Mouse (Mus musculus) kidney, postnatal 36 days (tissue): ENCODE data around the gene Zfp672.
"Not testable (repeated sequence)": the region's sequence is repeated elsewhere in the genome, so short reads cannot be mapped to it uniquely, and the experiment has no call there.

Experiments
- DNase-seq, 2 experiments: peaks; one replicate each; pipeline ENCODE4 v3.0.0; 2021 to 2022; ENCODE audit warnings: mixed read lengths in 2 of 2

Zfp672 gene

GRCm38 (mm10) chr11:58330276-58331148, at the start of gene Zfp672, which contains the start of gene Sh3bp5l:
Gene Zfp672, minus strand, starts transcription at chr11:58330339.
Gene Sh3bp5l, plus strand, starts transcription at chr11:58330724.
- peak; percentile 94 to 95 for DNase-seq

- DNase-seq, result no peak
These were observed 49.4 kb upstream of the Zfp672 start for GRCm38 (mm10) chr11:58379516-58379915.

- no peak for DNase-seq
These were observed 48.7 kb upstream of the Zfp672 start, which contains the start of gene Lypd8 for GRCm38 (mm10) chr11:58378763-58379278. Gene Lypd8, plus strand, starts transcription at chr11:58379043.

- DNase-seq, result no peak
These were observed 47.5 kb upstream of the Zfp672 start for GRCm38 (mm10) chr11:58377686-58378085.

- DNase-seq, result no peak
These were observed 47.1 kb upstream of the Zfp672 start for GRCm38 (mm10) chr11:58377273-58377672.

GRCm38 (mm10) chr11:58366191-58366590, 36.1 kb upstream of the Zfp672 start:
- not testable (repeated sequence) for DNase-seq

GRCm38 (mm10) chr11:58364454-58364853, 34.3 kb upstream of the Zfp672 start:
- DNase-seq, result no peak

- DNase-seq, result not testable (repeated sequence)
These were observed 32.4 kb upstream of the Zfp672 start for GRCm38 (mm10) chr11:58362562-58362961.

- DNase-seq, result peak; percentile 15 to 47
These were observed 27.9 kb upstream of the Zfp672 start for GRCm38 (mm10) chr11:58357844-58358534.

GRCm38 (mm10) chr11:58357042-58357441, 26.9 kb upstream of the Zfp672 start:
- no peak for DNase-seq

- no peak for DNase-seq
These were observed 24.8 kb upstream of the Zfp672 start for GRCm38 (mm10) chr11:58354927-58355326.

- DNase-seq, result no peak
These were observed 24.3 kb upstream of the Zfp672 start for GRCm38 (mm10) chr11:58354476-58354875.

- DNase-seq, result no peak
These were observed 23.6 kb upstream of the Zfp672 start for GRCm38 (mm10) chr11:58353709-58354108.

- DNase-seq, result peak in 1 of 2 experiments; percentile 31
These were observed 22.8 kb upstream of the Zfp672 start for GRCm38 (mm10) chr11:58352681-58353548.

GRCm38 (mm10) chr11:58351179-58351578, 21.0 kb upstream of the Zfp672 start:
- DNase-seq, result no peak

- peak in 1 of 2 experiments; percentile 17 for DNase-seq
These were observed 20.5 kb upstream of the Zfp672 start for GRCm38 (mm10) chr11:58350628-58351027.

GRCm38 (mm10) chr11:58346745-58347144, 16.6 kb upstream of the Zfp672 start:
- no peak for DNase-seq

GRCm38 (mm10) chr11:58334746-58335145, 4.6 kb upstream of the Zfp672 start:
- peak; percentile 84 to 87 for DNase-seq

GRCm38 (mm10) chr11:58331546-58331945, 1.4 kb upstream of the Zfp672 start:
- DNase-seq, result no peak

GRCm38 (mm10) chr11:58331149-58331495, 983 bp upstream of the Zfp672 start:
- DNase-seq, result no peak

GRCm38 (mm10) chr11:58329906-58330275, 248 bp downstream of the Zfp672 start:
- no peak for DNase-seq

- DNase-seq, result no peak
These were observed 3.4 kb downstream of the Zfp672 start for GRCm38 (mm10) chr11:58326781-58327180.
